Mouse (Mus musculus) layer of hippocampus, adult 9-10 months (tissue): ENCODE results near the gene Gm48551.
A peak's percentile ranks its signal among the peaks of the same experiment; 100 is the strongest.

Experiments used
- DNase-seq: peaks from one replicate; pipeline ENCODE4 v3.0.0; 2022; ENCODE audit warnings: low spot score

The Gm48551 gene

DNA sequence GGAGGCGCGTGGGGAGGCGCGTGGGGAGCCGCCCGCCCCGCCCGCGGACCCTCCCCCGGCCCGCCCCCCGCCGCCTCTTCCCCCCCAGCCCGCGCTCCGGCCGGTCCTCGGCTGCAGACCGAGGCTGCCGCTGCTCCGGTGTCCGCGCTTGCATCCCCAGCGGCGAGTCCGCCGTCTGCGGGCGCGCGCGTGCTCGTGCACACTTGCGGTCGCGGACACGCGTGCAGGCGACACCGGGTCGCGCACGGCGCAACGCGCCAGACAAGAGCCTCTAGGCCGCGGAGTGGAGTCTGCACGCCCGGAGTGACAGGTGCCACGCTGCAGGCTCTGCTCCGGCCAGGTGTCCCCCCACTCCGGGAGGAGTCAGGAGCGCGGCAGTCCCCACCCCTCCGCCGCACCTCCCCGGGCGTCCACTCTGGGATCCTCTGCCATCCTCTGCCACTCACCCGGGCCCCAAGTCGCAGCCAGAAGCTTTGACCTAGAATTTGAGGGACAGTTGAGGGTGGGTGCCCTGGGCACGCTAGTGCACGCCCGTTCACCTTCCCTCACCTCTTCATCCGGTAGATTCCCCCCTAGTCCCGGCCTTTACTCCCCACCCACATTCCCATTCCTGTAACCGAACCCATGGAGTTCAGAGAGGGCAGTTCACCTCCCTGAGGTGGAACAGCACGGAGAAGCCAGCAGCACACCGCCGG is 46.7 kb downstream of the Gm48551 start:
- DNase-seq: no peak

DNA sequence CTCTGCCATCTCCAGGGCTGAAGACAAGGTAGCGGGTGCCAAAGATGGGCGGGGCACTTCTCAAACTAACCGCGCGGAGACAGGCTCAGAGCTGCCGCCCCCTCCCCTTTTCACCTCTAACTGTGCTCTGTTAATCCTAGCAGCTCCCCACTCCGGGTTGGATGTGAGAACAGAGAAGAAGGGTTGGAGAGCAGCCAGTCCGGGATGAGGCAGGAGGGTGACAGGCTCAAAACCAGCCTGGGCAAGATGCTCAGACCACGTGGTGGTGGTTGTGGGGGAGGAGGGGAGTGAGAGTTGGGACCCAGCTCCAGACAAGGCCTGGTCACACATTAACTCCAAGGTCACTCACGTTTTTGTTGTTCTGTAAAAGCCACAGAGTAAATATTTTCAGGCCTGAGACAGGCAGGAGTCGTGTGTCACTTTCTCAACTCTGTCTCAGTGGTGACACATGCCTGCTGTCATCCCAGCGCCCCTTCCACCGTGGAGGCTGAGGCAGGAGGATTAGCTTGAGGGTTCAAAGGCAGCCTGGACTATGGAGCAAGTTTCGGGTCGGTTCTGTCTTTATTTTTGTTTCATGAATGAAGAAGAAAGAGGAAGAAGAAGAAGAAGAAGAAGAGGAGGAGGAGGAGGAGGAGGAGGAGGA is 47.4 kb downstream of the Gm48551 start:
- DNase-seq: no peak

DNA sequence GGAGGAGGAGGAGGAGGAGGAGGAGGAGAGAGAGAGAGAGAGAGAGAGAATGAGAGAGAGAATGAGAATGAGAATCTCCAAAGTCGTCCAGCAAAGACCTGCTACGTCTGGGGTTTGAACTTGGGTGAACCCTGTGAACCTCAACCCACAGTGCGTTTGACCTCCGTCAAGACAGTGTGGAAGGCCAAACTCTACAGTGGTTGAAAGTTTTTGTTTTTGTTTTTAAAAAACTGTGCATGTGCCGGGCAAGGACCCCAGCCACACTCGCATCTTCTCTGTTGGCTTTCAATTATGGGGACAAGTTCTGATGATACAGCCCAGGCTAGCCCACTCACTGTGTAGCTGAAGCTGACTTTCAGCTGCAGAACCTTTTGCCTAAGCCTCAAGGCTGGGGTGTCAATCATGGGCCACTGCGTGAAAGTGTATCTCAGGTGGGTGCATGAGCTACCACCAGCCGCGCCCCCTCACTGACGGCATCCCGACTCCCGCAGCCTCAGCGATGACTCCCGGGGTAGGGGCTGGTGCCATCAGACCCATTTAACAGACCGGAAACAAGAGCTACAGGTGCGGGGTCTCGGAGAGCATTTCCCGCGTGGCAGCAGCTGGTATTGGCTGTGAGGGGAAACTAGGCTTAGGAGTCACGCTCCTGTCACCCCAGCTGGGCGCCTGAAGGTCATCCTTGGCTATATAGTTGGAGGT is 48.1 kb downstream of the Gm48551 start:
- no peak for DNase-seq

DNA sequence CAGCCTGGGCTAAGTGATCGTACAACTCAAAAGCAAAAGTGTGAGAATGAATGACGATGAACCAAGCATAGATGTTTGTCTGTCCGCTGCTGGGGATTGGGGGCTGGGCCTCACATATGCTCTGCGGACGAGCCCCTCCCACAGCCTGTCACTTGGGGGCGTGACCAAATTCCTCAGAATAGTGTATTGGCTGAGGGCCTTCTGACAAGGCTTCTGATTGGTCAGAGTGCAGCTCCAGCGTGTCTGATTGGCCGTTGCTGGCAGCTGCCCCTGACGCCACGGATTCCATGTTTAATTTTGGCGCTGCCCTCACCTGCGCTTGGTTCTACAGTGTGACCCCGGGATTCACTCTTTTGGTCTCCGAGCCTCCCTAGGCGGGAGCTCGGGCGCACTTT is 48.6 kb downstream of the Gm48551 start:
- DNase-seq: peak; percentile 95

DNA sequence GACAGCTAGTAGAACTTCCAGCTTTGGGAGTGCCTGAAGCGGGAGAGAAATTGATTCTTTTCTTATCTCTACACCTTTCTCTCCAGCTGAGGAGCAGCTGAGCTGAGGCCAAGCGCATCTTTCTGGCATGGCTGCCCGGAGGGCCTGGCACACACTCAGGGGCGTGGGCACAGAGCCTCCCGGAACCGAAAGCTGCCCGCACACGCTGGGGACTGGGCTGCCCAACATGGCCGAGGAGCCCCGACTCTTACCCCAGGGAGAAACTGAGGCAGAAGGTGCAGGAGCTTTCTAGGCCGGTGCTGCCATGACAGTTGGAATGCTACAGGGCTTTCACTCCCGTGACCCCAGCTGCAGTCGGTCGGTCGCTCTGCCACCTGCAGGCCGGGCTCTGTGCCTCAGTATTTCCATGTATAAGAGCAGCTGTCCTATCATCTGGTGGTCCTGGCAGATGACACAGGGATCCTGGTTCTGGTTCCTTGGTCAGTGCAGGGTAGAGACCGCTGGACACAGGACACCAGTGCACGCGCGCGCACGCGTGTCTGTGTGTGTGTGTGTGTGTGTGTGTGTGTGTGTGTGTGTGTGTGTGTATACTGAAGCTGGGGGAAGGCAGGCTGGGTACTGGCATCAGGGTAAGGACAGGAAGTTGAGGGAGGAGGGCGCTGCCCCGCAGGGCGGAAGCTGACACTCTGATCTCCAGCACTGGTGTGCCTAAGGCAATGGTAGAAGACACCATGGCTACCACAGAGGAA is 49.4 kb downstream of the Gm48551 start:
- no peak for DNase-seq

DNA sequence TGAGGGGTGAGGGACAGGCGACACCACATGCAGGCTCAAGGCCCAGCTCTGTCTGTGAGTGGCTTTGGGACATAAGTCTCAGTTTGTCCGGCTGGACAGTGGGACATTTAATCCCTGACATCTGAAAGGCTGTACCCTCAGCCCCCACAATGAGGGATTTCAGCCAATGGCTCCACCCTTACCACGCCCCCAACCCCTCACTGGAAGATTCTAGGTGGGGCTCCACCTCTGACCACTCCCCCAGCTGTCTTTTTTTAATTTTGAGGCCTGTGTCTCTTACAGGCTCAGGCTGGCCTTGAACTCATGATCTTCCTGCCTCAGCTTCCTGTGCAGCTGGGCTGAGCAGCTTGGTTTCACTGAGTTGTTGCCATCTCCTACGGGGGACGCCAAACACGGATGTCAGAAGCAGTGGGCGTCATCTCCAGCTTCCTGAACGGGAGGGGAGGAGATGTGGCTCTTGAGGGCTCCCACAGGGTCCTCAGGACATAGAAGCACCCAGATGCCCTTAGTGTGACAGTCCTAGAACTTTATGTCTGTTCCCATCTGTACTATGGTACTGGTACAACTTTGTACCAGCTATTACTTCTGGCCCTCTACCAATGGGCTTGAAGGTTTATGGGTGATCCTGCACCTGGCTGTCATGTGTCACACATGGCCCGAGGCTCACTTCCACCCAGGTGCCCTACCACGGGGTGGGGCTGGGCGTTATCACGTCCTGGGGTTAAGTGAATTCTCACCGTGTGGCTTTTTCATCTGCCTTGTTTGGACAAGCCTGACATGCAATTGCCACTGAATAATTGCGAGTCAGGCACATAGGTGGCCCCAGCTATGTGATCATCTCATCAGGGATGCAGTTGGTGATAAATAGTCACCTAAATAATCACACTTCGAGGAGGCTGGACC is 50.3 kb downstream of the Gm48551 start:
- no peak for DNase-seq

DNA sequence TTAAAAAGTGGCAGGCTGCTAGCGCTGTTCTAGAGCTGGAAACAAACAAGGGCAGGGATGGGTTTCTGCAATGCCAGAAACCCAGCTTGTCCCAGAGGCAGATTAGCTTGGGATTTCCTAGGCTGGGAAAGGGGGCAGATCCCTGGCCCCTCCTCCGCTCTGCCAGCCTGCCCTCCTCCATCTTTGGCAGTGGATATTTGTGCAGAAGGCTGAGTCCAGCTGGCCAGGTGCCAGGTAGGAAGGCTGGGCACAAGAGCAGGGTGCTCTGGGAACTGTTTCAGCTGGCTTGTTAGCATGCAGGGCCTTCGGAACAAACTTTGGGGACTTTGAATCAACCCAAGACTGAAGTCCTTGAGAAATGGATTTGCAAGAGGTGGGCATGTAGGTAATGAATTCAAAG is 51.2 kb downstream of the Gm48551 start:
- DNase-seq: no peak

DNA sequence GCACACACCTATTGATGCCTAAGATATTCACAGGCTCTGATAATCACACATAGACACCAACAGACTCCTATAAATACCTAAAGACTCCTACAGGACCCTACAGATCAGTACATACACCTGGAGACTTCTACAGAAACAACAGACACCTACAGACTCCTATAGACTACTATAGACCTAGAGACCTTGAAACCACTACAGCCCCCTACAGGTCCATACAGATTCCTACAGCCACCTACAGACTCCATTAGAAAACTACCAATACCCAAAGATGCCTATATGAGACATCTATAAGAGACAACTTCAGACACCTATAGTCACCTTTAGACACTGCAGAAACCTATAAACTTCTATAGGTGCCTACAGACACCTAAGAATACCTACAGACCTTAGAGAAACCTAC is 56.8 kb downstream of the Gm48551 start:
- no peak for DNase-seq
